Mouse (Mus musculus): Measurements from ENCODE around the gene Bmp5.

DNA sequence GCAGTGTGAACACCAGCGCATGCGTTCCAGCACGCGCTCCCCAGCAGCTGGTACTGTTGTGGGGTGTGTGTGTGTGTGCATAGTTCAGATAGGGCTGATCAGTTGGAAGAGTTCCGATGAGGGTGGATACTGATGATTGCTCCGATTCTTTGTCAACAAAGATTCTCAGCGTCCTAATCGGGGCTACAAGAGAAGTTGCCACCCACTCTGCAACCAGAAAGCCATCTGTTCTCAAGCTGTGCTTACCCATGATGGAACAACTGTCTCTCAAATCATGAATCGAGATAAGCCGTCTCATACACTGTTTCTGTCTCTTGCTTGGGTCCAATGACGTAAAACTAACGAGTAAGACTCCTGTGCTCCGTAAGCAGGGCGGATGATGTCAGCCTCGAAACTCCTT lies 12.0 kb downstream of the Bmp5 start:
- TF ChIP-seq CTCF (conservative IDR thresholded peaks at IDR 0.05; ENCODE audit: insufficient read depth, insufficient read length, low read depth, low read length), result no peak
- no peak for TF ChIP-seq POLR2A (IDR thresholded peaks at IDR 0.05; ENCODE audit: low read depth, low read length)

All from kidney, adult 2 months (tissue).